Mouse (Mus musculus): ENCODE data around the gene Sema4a.

DNA sequence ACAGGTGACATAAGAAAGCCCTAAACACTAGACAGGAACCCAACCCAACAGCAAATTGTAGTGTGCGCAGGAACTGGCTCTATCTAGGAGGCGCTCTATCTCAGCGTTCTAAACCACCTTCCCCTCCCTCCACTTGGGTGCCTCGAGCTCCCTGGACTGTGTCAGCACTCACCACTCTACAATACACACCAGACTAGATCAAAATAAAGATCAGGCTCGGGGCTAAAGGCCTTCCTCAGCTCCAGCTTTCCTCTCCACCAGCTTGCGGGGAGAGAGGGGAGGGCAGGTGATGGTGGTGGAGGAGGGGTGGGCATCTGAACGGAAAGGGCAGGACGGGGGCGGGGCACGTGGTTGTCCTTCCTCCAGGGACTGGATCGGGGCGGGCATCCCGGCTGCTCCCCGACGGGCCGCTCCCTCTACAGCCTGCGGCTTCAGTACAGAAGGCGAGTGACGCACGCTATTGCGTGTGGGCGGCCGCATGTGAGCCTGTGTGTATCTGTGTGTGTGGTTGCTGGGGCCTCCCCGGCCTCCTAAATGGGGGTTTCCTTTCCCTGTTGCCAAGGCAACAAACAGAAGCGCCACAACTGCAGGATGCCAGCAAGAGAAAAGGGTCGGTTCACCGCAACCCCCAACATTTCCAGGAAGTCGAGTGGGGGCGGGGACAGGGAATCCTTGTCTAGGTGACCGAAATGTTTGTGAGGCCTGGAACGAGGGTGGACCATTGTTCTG lies 48.9 kb upstream of the Sema4a start, which contains the start of gene Lmna:
- TF ChIP-seq POLR2A (IDR thresholded peaks at IDR 0.05; ENCODE audit: insufficient read depth, low read length) = no peak
- TF ChIP-seq CTCF (IDR thresholded peaks at IDR 0.05; ENCODE audit: low read depth, low read length) = no peak
